Mouse (Mus musculus) forebrain, embryonic 13.5 days (tissue): ENCODE results near the gene Jaml. TPM values are rescaled to one million over a fixed set of nuclear protein-coding genes. Genes with fewer than 3 reads are reported as not detected.
A peak's percentile ranks its signal among the peaks of the same experiment; 100 is the strongest.
"Not testable (repeated sequence)": the region's sequence is repeated elsewhere in the genome, so short reads cannot be mapped to it uniquely, and the experiment has no call there.

Experiments used
- ATAC-seq: fragments of 200-750 bp; cut with Nextera tagmentation; 2 replicates; pipeline ENCODE4 v1.8.0; 2017
- H3K27ac ChIP-seq: fragments of 300-500 bp; sonication (generic); 2 replicates; pipeline ENCODE4 v1.5.1; 2015; ENCODE audit warnings: inconsistent platforms, mild to moderate bottlenecking, moderate library complexity
- H3K27me3 ChIP-seq: fragments of 300-500 bp; sonication (generic); 2 replicates; pipeline ENCODE4 v1.6.1; 2015; ENCODE audit warnings: mild to moderate bottlenecking, inconsistent platforms
- H3K36me3 ChIP-seq: fragments of 300-500 bp; sonication (generic); 2 replicates; pipeline ENCODE4 v1.6.1; 2015; ENCODE audit warnings: mild to moderate bottlenecking, inconsistent platforms; ENCODE audit not compliant: poor library complexity, severe bottlenecking
- H3K4me1 ChIP-seq: fragments of 300-500 bp; sonication (generic); 2 replicates; pipeline ENCODE4 v1.6.1; 2015; ENCODE audit warnings: inconsistent platforms
- H3K4me2 ChIP-seq: fragments of 300-500 bp; sonication (generic); 2 replicates; pipeline ENCODE4 v1.6.1; 2015; ENCODE audit warnings: inconsistent platforms, mild to moderate bottlenecking, moderate library complexity
- H3K4me3 ChIP-seq: fragments of 300-500 bp; sonication (generic); 2 replicates; pipeline ENCODE4 v1.5.1; 2015; ENCODE audit warnings: mild to moderate bottlenecking, inconsistent platforms
- H3K9ac ChIP-seq: fragments of 300-500 bp; sonication (generic); 2 replicates; pipeline ENCODE4 v1.6.1; 2015; ENCODE audit warnings: mild to moderate bottlenecking, inconsistent platforms
- H3K9me3 ChIP-seq: fragments of 300-500 bp; sonication (generic); replicated peaks from 2 replicates; pipeline ENCODE4 v1.6.1; 2016; ENCODE audit warnings: inconsistent platforms
- WGBS: fragments of 180-500 bp; shearing (Covaris S2); methylation state at CpG from one replicate; pipeline ENCODE4 v1.1.7; 2015; 5-methylcytosine and 5-hydroxymethylcytosine counted together
- polyA plus RNA-seq: library from polyadenylated mRNA; unstranded; fragments of >200 nt; fragmentation: Nextera tagmentation; extraction: Ambion mirVana; gene quantifications from 2 replicates; pipeline ENCODE4 v1.2.1, GENCODE M21; 2015

Jaml gene
- polyA plus RNA-seq, result not detected in 2 replicates

GRCm38 (mm10) chr9:45079011-45079410 lies at the start of gene Jaml:
TSS of gene Jaml (plus strand) at chr9:45079183.
- Histone ChIP-seq H3K27me3 (no peaks in the 10 kb centered on the region), H3K36me3 (no peaks in the 10 kb centered on the region), H3K4me2 (no peak within 1 kb of the TSS), H3K4me1 (no peaks in the 10 kb centered on the region), H3K9ac (no peak within 1 kb of the TSS), H3K4me3 (no peak within 1 kb of the TSS), H3K27ac (no peak within 1 kb of the TSS), H3K9me3 (no peaks in the 10 kb centered on the region)
- WGBS, result 86% methylated on average over 5 of the region's 5 CpGs
- ATAC-seq, result no peak

- H3K9me3 ChIP-seq, result no peaks in the 10 kb centered on the region
- H3K27me3 ChIP-seq, result peaks cover 28% of the 10 kb centered on the region
- H3K9ac ChIP-seq, result no peak overlapping the region
- no peak overlapping the region for H3K4me2 ChIP-seq
- no peak overlapping the region for H3K4me3 ChIP-seq
- no peaks in the 10 kb centered on the region for H3K36me3 ChIP-seq
- no peaks in the 10 kb centered on the region for H3K4me1 ChIP-seq
- WGBS, result 83% methylated on average over 6 of the region's 6 CpGs
- ATAC-seq, result no peak
- H3K27ac ChIP-seq, result no peak overlapping the region
Measured at GRCm38 (mm10) chr9:45030341-45030740, 48.6 kb upstream of the Jaml start.

- no peaks in the 10 kb centered on the region for H3K4me1 ChIP-seq
- no peak overlapping the region for H3K27ac ChIP-seq
- ATAC-seq, result no peak
- WGBS, result 72% methylated on average over 2 of the region's 2 CpGs
- H3K9ac ChIP-seq, result no peak overlapping the region
- peaks cover 24% of the 10 kb centered on the region for H3K27me3 ChIP-seq
- H3K4me3 ChIP-seq, result no peak overlapping the region
- no peaks in the 10 kb centered on the region for H3K36me3 ChIP-seq
- no peak overlapping the region for H3K4me2 ChIP-seq
- H3K9me3 ChIP-seq, result no peaks in the 10 kb centered on the region
Measured at GRCm38 (mm10) chr9:45032261-45032660, 46.7 kb upstream of the Jaml start.

GRCm38 (mm10) chr9:45034526-45034925 lies 44.5 kb upstream of the Jaml start:
- no peaks in the 10 kb centered on the region for H3K4me1 ChIP-seq
- no peak for ATAC-seq
- no peaks in the 10 kb centered on the region for H3K36me3 ChIP-seq
- no peak overlapping the region for H3K27ac ChIP-seq
- H3K4me3 ChIP-seq, result no peak overlapping the region
- H3K9ac ChIP-seq, result no peak overlapping the region
- H3K27me3 ChIP-seq, result peaks cover 33% of the 10 kb centered on the region
- H3K4me2 ChIP-seq, result no peak overlapping the region
- WGBS, result 87% methylated on average over 3 of the region's 3 CpGs
- no peaks in the 10 kb centered on the region for H3K9me3 ChIP-seq

- peaks cover 55% of the 10 kb centered on the region for H3K27me3 ChIP-seq
- not testable (repeated sequence) for ATAC-seq
- WGBS, result 79% methylated on average over 1 of the region's 1 CpGs
Measured at GRCm38 (mm10) chr9:45037803-45038202, 41.2 kb upstream of the Jaml start.

GRCm38 (mm10) chr9:45039499-45039898 lies 39.5 kb upstream of the Jaml start, which contains the start of gene Mpzl2:
TSS of gene Mpzl2 (plus strand) at chr9:45039799.
- no peak for ATAC-seq
- no peak within 1 kb of the TSS for H3K4me3 ChIP-seq
- H3K27ac ChIP-seq, result no peak within 1 kb of the TSS
- H3K9me3 ChIP-seq, result no peaks in the 10 kb centered on the region
- H3K4me1 ChIP-seq, result 0 out of 2 replicates have a peak, but pooled peaks cover 3% of the 10 kb centered on the region
- H3K4me2 ChIP-seq, result no peak within 1 kb of the TSS
- 61% methylated on average over 5 of the region's 5 CpGs for WGBS
- peaks cover 72% of the 10 kb centered on the region for H3K27me3 ChIP-seq
- H3K9ac ChIP-seq, result no peak within 1 kb of the TSS
- no peaks in the 10 kb centered on the region for H3K36me3 ChIP-seq

More at GRCm38 (mm10) chr9:45037803-45038202, 41.2 kb upstream of the Jaml start:
- not testable (repeated sequence) for H3K4me3 ChIP-seq, H3K9me3 ChIP-seq, H3K4me1 ChIP-seq, H3K27ac ChIP-seq, H3K36me3 ChIP-seq, H3K4me2 ChIP-seq, H3K9ac ChIP-seq

GRCm38 (mm10) chr9:45040066-45040845 lies 38.7 kb upstream of the Jaml start:
- H3K27ac ChIP-seq, result no peak overlapping the region
- H3K4me2 ChIP-seq, result no peak overlapping the region
- no peaks in the 10 kb centered on the region for H3K36me3 ChIP-seq
- H3K27me3 ChIP-seq, result peaks cover 77% of the 10 kb centered on the region
- no peak overlapping the region for H3K9ac ChIP-seq
- H3K9me3 ChIP-seq, result no peaks in the 10 kb centered on the region
- H3K4me1 ChIP-seq, result 0 out of 2 replicates have a peak, but pooled peaks cover 3% of the 10 kb centered on the region
- no peak for ATAC-seq
- 19% methylated on average over 14 of the region's 14 CpGs for WGBS
- no peak overlapping the region for H3K4me3 ChIP-seq

- peak overlapping the region; percentile 12; the same call in 1 of the 2 replicates for H3K4me2 ChIP-seq
Measured at GRCm38 (mm10) chr9:45041131-45041838, 37.7 kb upstream of the Jaml start.

GRCm38 (mm10) chr9:45042056-45042720 lies 36.8 kb upstream of the Jaml start:
- Histone ChIP-seq H3K4me3 (no peak overlapping the region), H3K9ac (no peak overlapping the region), H3K4me1 (0 out of 2 replicates have a peak, but pooled peaks cover 3% of the 10 kb centered on the region), H3K27me3 (peaks cover 85% of the 10 kb centered on the region), H3K27ac (no peak overlapping the region), H3K9me3 (no peaks in the 10 kb centered on the region), H3K36me3 (no peaks in the 10 kb centered on the region), H3K4me2 (peak overlapping the region; percentile 22; the same call in 1 of the 2 replicates)
- ATAC-seq, result no peak
- 3% methylated on average over 20 of the region's 20 CpGs for WGBS

More at GRCm38 (mm10) chr9:45041131-45041838, 37.7 kb upstream of the Jaml start:
- no peak overlapping the region for H3K9ac ChIP-seq
- no peaks in the 10 kb centered on the region for H3K9me3 ChIP-seq
- H3K36me3 ChIP-seq, result no peaks in the 10 kb centered on the region
- ATAC-seq, result no peak
- H3K4me1 ChIP-seq, result 0 out of 2 replicates have a peak, but pooled peaks cover 3% of the 10 kb centered on the region
- peaks cover 77% of the 10 kb centered on the region for H3K27me3 ChIP-seq
- H3K4me3 ChIP-seq, result no peak overlapping the region
- H3K27ac ChIP-seq, result no peak overlapping the region
- WGBS, result 39% methylated on average over 17 of the region's 17 CpGs

GRCm38 (mm10) chr9:45042947-45043346 lies 36.0 kb upstream of the Jaml start:
- WGBS, result 2% methylated on average over 10 of the region's 10 CpGs
- Histone ChIP-seq H3K4me1 (0 out of 2 replicates have a peak, but pooled peaks cover 3% of the 10 kb centered on the region), H3K27ac (no peak overlapping the region), H3K27me3 (peaks cover 81% of the 10 kb centered on the region), H3K36me3 (no peaks in the 10 kb centered on the region), H3K9ac (no peak overlapping the region), H3K4me2 (peak overlapping the region; percentile 22; the same call in 1 of the 2 replicates), H3K4me3 (no peak overlapping the region), H3K9me3 (no peaks in the 10 kb centered on the region)
- no peak for ATAC-seq

GRCm38 (mm10) chr9:45046973-45047372 lies 32.0 kb upstream of the Jaml start:
- Histone ChIP-seq H3K27ac (no peak overlapping the region), H3K27me3 (peaks cover 54% of the 10 kb centered on the region), H3K36me3 (no peaks in the 10 kb centered on the region), H3K9ac (no peak overlapping the region), H3K4me3 (no peak overlapping the region), H3K9me3 (no peaks in the 10 kb centered on the region), H3K4me1 (no peaks in the 10 kb centered on the region), H3K4me2 (no peak overlapping the region)
- no peak for ATAC-seq
- WGBS, result 89% methylated on average over 16 of the region's 16 CpGs

GRCm38 (mm10) chr9:45048511-45048910 lies 30.5 kb upstream of the Jaml start:
- H3K4me3 ChIP-seq, result no peak overlapping the region
- H3K27me3 ChIP-seq, result peaks cover 52% of the 10 kb centered on the region
- H3K9me3 ChIP-seq, result no peaks in the 10 kb centered on the region
- no peak overlapping the region for H3K4me2 ChIP-seq
- 22% methylated on average over 4 of the region's 4 CpGs for WGBS
- no peak overlapping the region for H3K27ac ChIP-seq
- H3K36me3 ChIP-seq, result no peaks in the 10 kb centered on the region
- no peak overlapping the region for H3K9ac ChIP-seq
- H3K4me1 ChIP-seq, result no peaks in the 10 kb centered on the region
- no peak for ATAC-seq
